Mouse (Mus musculus) hindbrain, embryonic 16.5 days (tissue): Measurements from ENCODE around the gene Scd2. TPM values are rescaled to one million over a fixed set of nuclear protein-coding genes. Genes with fewer than 3 reads are reported as not detected.

Experiments used
- ATAC-seq: fragments of 200-750 bp; cut with Nextera tagmentation; 2 replicates; pipeline ENCODE4 v1.8.0; 2017; ENCODE audit warnings: moderate TSS enrichment, moderate library complexity
- H3K27ac ChIP-seq: fragments of 300-500 bp; sonication (generic); 2 replicates; pipeline ENCODE4 v1.5.1; 2014; ENCODE audit warnings: low read depth, mild to moderate bottlenecking, control low read depth, low read length, moderate library complexity
- H3K27me3 ChIP-seq: fragments of 300-500 bp; sonication (generic); replicated peaks from 2 replicates; pipeline ENCODE4 v1.6.1; 2014; ENCODE audit warnings: low read length; ENCODE audit not compliant: control insufficient read depth, insufficient read depth
- H3K36me3 ChIP-seq: fragments of 300-500 bp; sonication (generic); 2 replicates; pipeline ENCODE4 v1.6.1; 2014; ENCODE audit warnings: mild to moderate bottlenecking, low read length, moderate library complexity, mixed read lengths; ENCODE audit not compliant: control insufficient read depth, insufficient read depth
- H3K4me1 ChIP-seq: fragments of 300-500 bp; sonication (generic); 2 replicates; pipeline ENCODE4 v1.6.1; 2014; ENCODE audit warnings: low read depth, low read length; ENCODE audit not compliant: control insufficient read depth, insufficient read depth
- H3K4me2 ChIP-seq: fragments of 300-500 bp; sonication (generic); 2 replicates; pipeline ENCODE4 v1.6.1; 2014; ENCODE audit warnings: mild to moderate bottlenecking, low read length, control low read depth, moderate library complexity
- H3K4me3 ChIP-seq: fragments of 300-500 bp; sonication (generic); 2 replicates; pipeline ENCODE4 v1.5.1; 2014; ENCODE audit warnings: mild to moderate bottlenecking, low read length, control low read depth, moderate library complexity
- H3K9ac ChIP-seq: fragments of 300-500 bp; sonication (generic); 2 replicates; pipeline ENCODE4 v1.6.1; 2014; ENCODE audit warnings: low read depth, mild to moderate bottlenecking, control low read depth, low read length, moderate library complexity
- H3K9me3 ChIP-seq: fragments of 300-500 bp; sonication (generic); 2 replicates; pipeline ENCODE4 v1.6.1; 2014; ENCODE audit warnings: mild to moderate bottlenecking, low read length, moderate library complexity; ENCODE audit not compliant: control insufficient read depth
- WGBS: fragments of 180-500 bp; shearing (Covaris S2); extraction: QIAGEN DNeasy Blood & Tissue Kit; methylation state at CpG from one replicate; pipeline ENCODE4 v1.1.7; 2014; 5-methylcytosine and 5-hydroxymethylcytosine counted together
- microRNA-seq: library from miRNA; unstranded; fragments of <30 nt; microRNA quantifications from one replicate; pipeline ENCODE4, GENCODE M21; 2017
- polyA plus RNA-seq: library from polyadenylated mRNA; unstranded; fragments of >200 nt; fragmentation: Nextera tagmentation; extraction: Ambion mirVana; gene quantifications from 2 replicates; pipeline ENCODE4 v1.2.1, GENCODE M21; 2015

Gene Scd2
- polyA plus RNA-seq, 1 experiment from 2014 or later: 290 TPM

DNA sequence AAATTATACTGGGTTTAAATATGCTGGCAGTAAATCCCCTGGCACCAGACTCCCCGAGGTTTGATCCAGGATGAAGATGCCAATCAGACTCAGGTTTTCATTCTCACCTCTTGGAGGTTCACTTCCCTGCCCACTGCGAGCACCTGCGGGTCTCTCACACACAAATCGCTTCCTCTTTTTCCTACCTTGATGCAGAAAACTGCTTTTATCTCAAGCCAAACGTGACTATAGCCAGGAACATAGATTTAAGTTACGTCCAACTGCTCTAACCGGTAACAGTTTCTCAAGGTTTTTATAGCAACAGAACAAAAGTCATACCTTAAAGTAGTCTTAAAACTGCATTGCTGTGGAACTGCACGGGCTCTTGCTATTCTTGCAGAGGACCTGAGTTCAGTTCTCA, 56.2 kb downstream of the Scd2 start:
- no peaks in the 10 kb centered on the region for H3K9me3 ChIP-seq
- 89% methylated on average over 8 of the region's 8 CpGs for WGBS
- no peak overlapping the region for H3K27ac ChIP-seq
- H3K9ac ChIP-seq: no peak overlapping the region
- no peak overlapping the region for H3K4me3 ChIP-seq
- no peaks in the 10 kb centered on the region for H3K36me3 ChIP-seq
- H3K4me1 ChIP-seq: no peaks in the 10 kb centered on the region
- no peak overlapping the region for H3K4me2 ChIP-seq
- no peaks in the 10 kb centered on the region for H3K27me3 ChIP-seq
- ATAC-seq: no peak

DNA sequence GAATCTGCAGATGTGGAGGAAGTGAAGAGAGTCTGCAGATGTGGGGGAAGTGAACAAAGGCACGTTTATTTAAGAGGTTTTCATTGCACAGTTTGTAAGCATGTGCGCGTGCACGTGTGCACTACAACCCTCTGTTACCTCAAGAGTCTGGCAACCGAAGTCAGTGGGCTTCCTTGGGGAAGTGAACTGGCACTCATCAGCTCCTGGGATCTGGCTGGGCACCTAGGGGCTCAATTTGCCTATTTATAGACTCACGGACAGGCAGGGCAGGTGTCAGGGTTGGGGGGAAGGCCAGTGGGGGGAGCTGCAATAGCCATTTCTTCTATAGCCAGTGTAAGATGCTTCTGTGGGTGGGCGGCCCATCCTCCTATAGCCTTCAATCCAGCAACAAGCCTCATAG, 58.3 kb downstream of the Scd2 start:
- ATAC-seq: no peak
- WGBS: 86% methylated on average over 7 of the region's 7 CpGs
- no peaks in the 10 kb centered on the region for H3K4me1 ChIP-seq

More for the DNA sequence above, 58.3 kb downstream of the Scd2 start:
- no peak overlapping the region for H3K4me2 ChIP-seq
- H3K4me3 ChIP-seq: no peak overlapping the region
- H3K9ac ChIP-seq: no peak overlapping the region
- H3K36me3 ChIP-seq: no peaks in the 10 kb centered on the region
- H3K9me3 ChIP-seq: no peaks in the 10 kb centered on the region
- H3K27ac ChIP-seq: no peak overlapping the region
- no peaks in the 10 kb centered on the region for H3K27me3 ChIP-seq

Small RNAs within 50 kb of the gene (microRNA-seq; reads per million reads assigned to microRNA genes)
- gene Mir5114: not detected

Other genes with a start within 250 kb of the Scd2 start
- gene Erlin1, start 223.9 kb upstream of the Scd2 start, polyA plus RNA-seq: 21.7 and 23.3 TPM in 2 replicates
- gene Chuk, start 186.2 kb upstream of the Scd2 start, polyA plus RNA-seq: 54.3 and 57.0 TPM in 2 replicates
- gene Cwf19l1, start 157.8 kb upstream of the Scd2 start, polyA plus RNA-seq: 28.0 TPM in 2 replicates
- gene Bloc1s2, start 147.2 kb upstream of the Scd2 start, polyA plus RNA-seq: 153 and 158 TPM in 2 replicates
- gene Pkd2l1, start 101.2 kb upstream of the Scd2 start, polyA plus RNA-seq: 0.75 and 1.4 TPM in 2 replicates
- gene Scd3, start 90.4 kb upstream of the Scd2 start, polyA plus RNA-seq: 4.9 and 6.6 TPM in 2 replicates
- gene Scd4, start 39.4 kb downstream of the Scd2 start, polyA plus RNA-seq: 0.16 and 0.21 TPM in 2 replicates
- gene Scd1, start 114.2 kb downstream of the Scd2 start, polyA plus RNA-seq: 7.9 and 9.3 TPM in 2 replicates
- 0.12 and 0.19 TPM in 2 replicates for gene Wnt8b, start 199.8 kb downstream of the Scd2 start, polyA plus RNA-seq